Mouse (Mus musculus) lung, embryonic 14.5 days (tissue): ENCODE data around the gene Fam50b. TPM values are rescaled to one million over a fixed set of nuclear protein-coding genes. Genes with fewer than 3 reads are reported as not detected.

Experiments used
- ATAC-seq: fragments of 200-750 bp; cut with Nextera tagmentation; 2 replicates; pipeline ENCODE4 v1.8.0; 2017; ENCODE audit warnings: mild to moderate bottlenecking, moderate TSS enrichment, moderate library complexity; ENCODE audit not compliant: insufficient read depth
- DNase-seq: peaks from one replicate; pipeline ENCODE4 v3.0.0-alpha.2; 2015
- H3K27ac ChIP-seq: fragments of 300-500 bp; sonication (generic); 2 replicates; pipeline ENCODE4 v1.5.1; 2014; ENCODE audit warnings: low read depth, mild to moderate bottlenecking, moderate library complexity
- H3K27me3 ChIP-seq: fragments of 300-500 bp; sonication (generic); 2 replicates; pipeline ENCODE4 v1.6.1; 2014; ENCODE audit warnings: low read length, control low read depth; ENCODE audit not compliant: insufficient read depth
- H3K36me3 ChIP-seq: fragments of 300-500 bp; sonication (generic); 2 replicates; pipeline ENCODE4 v1.6.1; 2014; ENCODE audit warnings: control low read depth; ENCODE audit not compliant: insufficient read depth
- H3K4me1 ChIP-seq: fragments of 300-500 bp; sonication (generic); 2 replicates; pipeline ENCODE4 v1.6.1; 2014; ENCODE audit warnings: antibody characterized with exemption, control low read depth; ENCODE audit not compliant: insufficient read depth
- H3K4me2 ChIP-seq: fragments of 300-500 bp; sonication (generic); 2 replicates; pipeline ENCODE4 v1.6.1; 2014; ENCODE audit warnings: mild to moderate bottlenecking
- H3K4me3 ChIP-seq: fragments of 300-500 bp; sonication (generic); 2 replicates; pipeline ENCODE4 v1.5.1; 2014; ENCODE audit warnings: low read depth, low read length
- H3K9ac ChIP-seq: fragments of 300-500 bp; sonication (generic); 2 replicates; pipeline ENCODE4 v1.6.1; 2014
- H3K9me3 ChIP-seq: fragments of 300-500 bp; sonication (generic); 2 replicates; pipeline ENCODE4 v1.6.1; 2016; ENCODE audit warnings: low read depth, low read length, control low read depth
- CTCF ChIP-seq: IDR thresholded peaks from 2 replicates; pipeline ENCODE4 v1.5.1; 2016; ENCODE audit warnings: antibody characterized with exemption, low read depth
- WGBS: fragments of 180-500 bp; shearing (Covaris S2); extraction: QIAGEN DNeasy Blood & Tissue Kit; methylation state at CpG from one replicate; pipeline ENCODE4 v1.1.7; 2014; 5-methylcytosine and 5-hydroxymethylcytosine counted together
- polyA plus RNA-seq: library from polyadenylated mRNA; unstranded; fragments of >200 nt; fragmentation: Nextera tagmentation; extraction: Ambion mirVana; gene quantifications from 2 replicates; pipeline ENCODE4 v1.2.1, GENCODE M21; 2014

The Fam50b gene
- polyA plus RNA-seq, 1 experiment from 2014 or later, result not detected

- ATAC-seq (no peak), DNase-seq (no peak)
- H3K9ac ChIP-seq, result no peak overlapping the region
- H3K9me3 ChIP-seq, result no peaks in the 10 kb centered on the region
- H3K27ac ChIP-seq, result no peak overlapping the region
- no peaks in the 10 kb centered on the region for H3K27me3 ChIP-seq
- no peak for TF ChIP-seq CTCF
- no peak overlapping the region for H3K4me2 ChIP-seq
- H3K4me1 ChIP-seq, result peaks cover 9% of the 10 kb centered on the region; the same call in 1 of the 2 replicates
- H3K36me3 ChIP-seq, result no peaks in the 10 kb centered on the region
- 99% methylated on average over 9 of the region's 9 CpGs for WGBS
- H3K4me3 ChIP-seq, result no peak overlapping the region
Observed at GRCm38 (mm10) chr13:34759202-34759601, 24.6 kb downstream of the Fam50b start.

GRCm38 (mm10) chr13:34760518-34761287, 26.1 kb downstream of the Fam50b start:
- no peak for TF ChIP-seq CTCF
- peaks cover 9% of the 10 kb centered on the region; the same call in 1 of the 2 replicates for H3K4me1 ChIP-seq
- ATAC-seq (peak; percentile 85; the same call in 1 of the 2 replicates), DNase-seq (peak; percentile 78)
- no peaks in the 10 kb centered on the region for H3K27me3 ChIP-seq
- WGBS, result 12% methylated on average over 7 of the region's 7 CpGs
- H3K27ac ChIP-seq, result peak overlapping the region; percentile 58; the same call in 1 of the 2 replicates
- H3K36me3 ChIP-seq, result no peaks in the 10 kb centered on the region
- H3K9me3 ChIP-seq, result no peaks in the 10 kb centered on the region
- no peak overlapping the region for H3K9ac ChIP-seq
- no peak overlapping the region for H3K4me3 ChIP-seq
- no peak overlapping the region; the same call in 1 of the 2 replicates for H3K4me2 ChIP-seq

- ATAC-seq (no peak; the same call in 1 of the 2 replicates), DNase-seq (peak; percentile 20)
- H3K36me3 ChIP-seq, result no peaks in the 10 kb centered on the region
- H3K4me1 ChIP-seq, result peaks cover 9% of the 10 kb centered on the region; the same call in 1 of the 2 replicates
- H3K27me3 ChIP-seq, result no peaks in the 10 kb centered on the region
- no peak overlapping the region for H3K4me2 ChIP-seq
- TF ChIP-seq CTCF, result no peak
- H3K9me3 ChIP-seq, result no peaks in the 10 kb centered on the region
- no peak overlapping the region for H3K27ac ChIP-seq
- WGBS, result 56% methylated on average over 5 of the region's 5 CpGs
- H3K9ac ChIP-seq, result no peak overlapping the region
- no peak overlapping the region for H3K4me3 ChIP-seq
Observed at GRCm38 (mm10) chr13:34762136-34762535, 27.5 kb downstream of the Fam50b start.

GRCm38 (mm10) chr13:34762865-34763264, 28.2 kb downstream of the Fam50b start:
- no peak for ATAC-seq
- 67% methylated on average over 4 of the region's 4 CpGs for WGBS
- Histone ChIP-seq H3K36me3 (no peaks in the 10 kb centered on the region), H3K9me3 (no peaks in the 10 kb centered on the region), H3K4me1 (peaks cover 9% of the 10 kb centered on the region; the same call in 1 of the 2 replicates), H3K4me3 (no peak overlapping the region), H3K27ac (no peak overlapping the region), H3K27me3 (no peaks in the 10 kb centered on the region), H3K9ac (no peak overlapping the region), H3K4me2 (no peak overlapping the region)
- no peak for DNase-seq
- TF ChIP-seq CTCF, result no peak

- 61% methylated on average over 5 of the region's 5 CpGs for WGBS
- DNase-seq, result no peak
- ATAC-seq, result no peak
- no peak for TF ChIP-seq CTCF
- Histone ChIP-seq H3K4me1 (peaks cover 9% of the 10 kb centered on the region; the same call in 1 of the 2 replicates), H3K4me2 (no peak overlapping the region), H3K36me3 (no peaks in the 10 kb centered on the region), H3K27ac (no peak overlapping the region), H3K9me3 (no peaks in the 10 kb centered on the region), H3K4me3 (no peak overlapping the region), H3K27me3 (no peaks in the 10 kb centered on the region), H3K9ac (no peak overlapping the region)
Observed at GRCm38 (mm10) chr13:34765269-34765668, 30.6 kb downstream of the Fam50b start.

GRCm38 (mm10) chr13:34766572-34766971, 31.9 kb downstream of the Fam50b start:
- Histone ChIP-seq H3K27ac (no peak overlapping the region), H3K9me3 (no peaks in the 10 kb centered on the region), H3K9ac (no peak overlapping the region), H3K4me1 (no peaks in the 10 kb centered on the region), H3K36me3 (no peaks in the 10 kb centered on the region), H3K27me3 (no peaks in the 10 kb centered on the region), H3K4me2 (no peak overlapping the region), H3K4me3 (no peak overlapping the region)
- TF ChIP-seq CTCF, result 0 out of 2 replicates have a peak, but pooled peaks have one; percentile 7
- WGBS, result 51% methylated on average over 4 of the region's 4 CpGs
- DNase-seq (peak; percentile 34), ATAC-seq (no peak)

GRCm38 (mm10) chr13:34767527-34768292, 33.1 kb downstream of the Fam50b start:
- peak; percentile 58; the same call in 1 of the 2 replicates for ATAC-seq
- WGBS, result 70% methylated on average over 18 of the region's 18 CpGs

More at GRCm38 (mm10) chr13:34767527-34768292, 33.1 kb downstream of the Fam50b start:
- no peak overlapping the region for H3K4me2 ChIP-seq
- no peak for TF ChIP-seq CTCF
- no peak overlapping the region for H3K27ac ChIP-seq
- H3K4me3 ChIP-seq, result no peak overlapping the region
- no peaks in the 10 kb centered on the region for H3K36me3 ChIP-seq
- DNase-seq, result peak; percentile 43
- no peaks in the 10 kb centered on the region for H3K27me3 ChIP-seq
- no peaks in the 10 kb centered on the region for H3K9me3 ChIP-seq
- H3K9ac ChIP-seq, result no peak overlapping the region
- no peaks in the 10 kb centered on the region for H3K4me1 ChIP-seq
